In the genomic region with DNA sequence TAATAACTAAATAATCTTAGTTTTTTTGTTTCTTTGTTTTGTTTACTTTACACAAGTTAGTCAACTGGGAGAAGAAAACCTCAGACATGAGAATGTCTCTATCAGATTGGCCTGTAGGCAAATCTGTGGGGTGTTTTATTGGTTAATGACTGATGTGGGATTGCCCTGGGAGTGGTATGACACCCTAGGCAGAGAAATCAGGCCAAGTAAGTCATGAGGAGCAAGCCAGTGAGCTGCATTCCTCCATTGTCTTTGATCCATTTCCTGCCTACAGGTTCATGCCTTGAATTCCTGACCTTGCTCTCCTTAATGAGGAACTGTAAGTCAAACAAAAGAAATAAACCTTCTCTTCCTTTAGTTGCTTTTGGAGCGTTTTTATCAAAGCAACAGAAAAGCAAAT, we compare ENCODE assay signal across 24 mouse cellular contexts.
"Had no signal": no experiment of that assay in that cellular context is flagged by ENCODE, and none has a peak within 500 bp of the region (broad histone marks: within the 10 kb centered on the region; RNA-seq: fewer than 3 reads in every experiment).

No protein-coding gene starts in this region.

- H3K27ac ChIP-seq: gastrocnemius, adult 2 months; heart, embryonic 10.5 days; hindbrain, embryonic 10.5 days; hindbrain, embryonic 12.5 days; hindbrain, embryonic 14.5 days; layer of hippocampus, adult 2 months; left cerebral cortex, adult 2 months; limb, embryonic 10.5 days; limb, embryonic 12.5 days; liver, embryonic 13.5 days; liver, embryonic 15.5 days had no signal

- H3K4me1 ChIP-seq: heart, embryonic 12.5 days; hindbrain, embryonic 10.5 days; hindbrain, embryonic 12.5 days; limb, embryonic 10.5 days; limb, embryonic 12.5 days; liver, embryonic 13.5 days; liver, embryonic 15.5 days had no signal

- H3K9me3 ChIP-seq: heart, embryonic 10.5 days; heart, embryonic 12.5 days; hindbrain, embryonic 10.5 days; hindbrain, embryonic 12.5 days; limb, embryonic 10.5 days; limb, embryonic 12.5 days; liver, embryonic 13.5 days; liver, embryonic 15.5 days had no signal

- H3K4me3 ChIP-seq: gastrocnemius, adult 2 months; heart, embryonic 10.5 days; heart, embryonic 12.5 days; hindbrain, embryonic 10.5 days; hindbrain, embryonic 12.5 days; layer of hippocampus, adult 2 months; left cerebral cortex, adult 2 months; limb, embryonic 10.5 days; limb, embryonic 12.5 days; liver, embryonic 13.5 days; liver, embryonic 15.5 days had no signal

- H3K27me3 ChIP-seq: heart, embryonic 12.5 days; hindbrain, embryonic 12.5 days; limb, embryonic 12.5 days; liver, embryonic 13.5 days; liver, embryonic 15.5 days had no signal

- H3K4me2 ChIP-seq: heart, embryonic 12.5 days; hindbrain, embryonic 12.5 days; hindbrain, embryonic 14.5 days; limb, embryonic 12.5 days; liver, embryonic 11.5 days; liver, embryonic 13.5 days; liver, embryonic 15.5 days had no signal

- H3K9ac ChIP-seq: heart, embryonic 12.5 days; hindbrain, embryonic 12.5 days; hindbrain, embryonic 14.5 days; limb, embryonic 12.5 days; liver, embryonic 13.5 days; liver, embryonic 15.5 days; liver, postnatal 0 days had no signal

- DNase-seq: gastrocnemius, adult 2 months; gastrocnemius, postnatal 10 days; gastrocnemius, postnatal 25 days; heart, adult 18-20 months; heart, postnatal 10 days; heart, postnatal 4 days; kidney, postnatal 25 days; liver; liver, embryonic 13.5 days; liver, postnatal 0 days had no signal

- H3K36me3 ChIP-seq: heart, embryonic 10.5 days; heart, embryonic 12.5 days; hindbrain, embryonic 10.5 days; hindbrain, embryonic 12.5 days; limb, embryonic 10.5 days; limb, embryonic 12.5 days; liver, embryonic 13.5 days; liver, embryonic 15.5 days had no signal

- ATAC-seq: hindbrain, embryonic 16.5 days; inflammation-experienced regulatory T-cells, adult 6 months; intestine, postnatal 0 days; liver, postnatal 0 days had no signal
